Mouse (Mus musculus) lung, embryonic 14.5 days (tissue): ENCODE measurements at regions not wholly inside any gene's neighbourhood (a gene's known extent, or its start where the extent isn't known, plus 50 kb on each side); places are given as distances from the start of the nearest gene placed in this dataset.

Experiments used
- ATAC-seq: fragments of 200-750 bp; cut with Nextera tagmentation; 2 replicates; pipeline ENCODE4 v1.8.0; 2017; ENCODE audit warnings: mild to moderate bottlenecking, moderate TSS enrichment, moderate library complexity; ENCODE audit not compliant: insufficient read depth
- DNase-seq: peaks from one replicate; pipeline ENCODE4 v3.0.0-alpha.2; 2015
- H3K27ac ChIP-seq: fragments of 300-500 bp; sonication (generic); 2 replicates; pipeline ENCODE4 v1.5.1; 2014; ENCODE audit warnings: low read depth, mild to moderate bottlenecking, moderate library complexity
- H3K27me3 ChIP-seq: fragments of 300-500 bp; sonication (generic); 2 replicates; pipeline ENCODE4 v1.6.1; 2014; ENCODE audit warnings: low read length, control low read depth; ENCODE audit not compliant: insufficient read depth
- H3K36me3 ChIP-seq: fragments of 300-500 bp; sonication (generic); 2 replicates; pipeline ENCODE4 v1.6.1; 2014; ENCODE audit warnings: control low read depth; ENCODE audit not compliant: insufficient read depth
- H3K4me1 ChIP-seq: fragments of 300-500 bp; sonication (generic); 2 replicates; pipeline ENCODE4 v1.6.1; 2014; ENCODE audit warnings: antibody characterized with exemption, control low read depth; ENCODE audit not compliant: insufficient read depth
- H3K4me2 ChIP-seq: fragments of 300-500 bp; sonication (generic); 2 replicates; pipeline ENCODE4 v1.6.1; 2014; ENCODE audit warnings: mild to moderate bottlenecking
- H3K4me3 ChIP-seq: fragments of 300-500 bp; sonication (generic); 2 replicates; pipeline ENCODE4 v1.5.1; 2014; ENCODE audit warnings: low read depth, low read length
- H3K9ac ChIP-seq: fragments of 300-500 bp; sonication (generic); 2 replicates; pipeline ENCODE4 v1.6.1; 2014
- H3K9me3 ChIP-seq: fragments of 300-500 bp; sonication (generic); 2 replicates; pipeline ENCODE4 v1.6.1; 2016; ENCODE audit warnings: low read depth, low read length, control low read depth
- CTCF ChIP-seq: IDR thresholded peaks from 2 replicates; pipeline ENCODE4 v1.5.1; 2016; ENCODE audit warnings: antibody characterized with exemption, low read depth
- WGBS: fragments of 180-500 bp; shearing (Covaris S2); extraction: QIAGEN DNeasy Blood & Tissue Kit; methylation state at CpG from one replicate; pipeline ENCODE4 v1.1.7; 2014; 5-methylcytosine and 5-hydroxymethylcytosine counted together

DNA sequence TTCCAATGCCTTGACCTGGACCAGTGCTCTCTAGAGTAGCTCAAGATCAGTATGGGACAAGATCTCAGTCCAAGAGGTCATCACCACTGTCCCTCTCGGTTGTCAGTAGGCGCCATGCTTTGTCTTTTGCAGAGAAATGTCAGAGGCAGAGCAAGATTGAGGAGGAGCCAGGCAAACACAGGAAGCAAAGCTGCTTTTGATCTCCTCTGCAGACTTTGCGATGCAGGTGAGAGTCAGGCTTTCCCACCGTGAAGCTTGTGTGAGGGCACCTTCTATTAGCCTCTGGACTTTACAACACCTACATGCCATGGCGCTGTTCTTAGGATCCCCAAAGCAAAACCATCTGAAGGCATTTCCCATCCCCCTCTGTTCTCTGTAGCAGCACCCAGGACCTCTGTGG, 68.0 kb upstream of the Ppm1b start:
- ATAC-seq (no peak), DNase-seq (no peak)
- Histone ChIP-seq H3K36me3 (no peaks in the 10 kb centered on the region), H3K9me3 (no peaks in the 10 kb centered on the region), H3K27ac (no peak overlapping the region), H3K9ac (no peak overlapping the region), H3K4me3 (no peak overlapping the region), H3K4me2 (no peak overlapping the region), H3K4me1 (no peaks in the 10 kb centered on the region), H3K27me3 (no peaks in the 10 kb centered on the region)
- WGBS = 63% methylated on average over 5 of the region's 5 CpGs
- TF ChIP-seq CTCF = no peak

DNA sequence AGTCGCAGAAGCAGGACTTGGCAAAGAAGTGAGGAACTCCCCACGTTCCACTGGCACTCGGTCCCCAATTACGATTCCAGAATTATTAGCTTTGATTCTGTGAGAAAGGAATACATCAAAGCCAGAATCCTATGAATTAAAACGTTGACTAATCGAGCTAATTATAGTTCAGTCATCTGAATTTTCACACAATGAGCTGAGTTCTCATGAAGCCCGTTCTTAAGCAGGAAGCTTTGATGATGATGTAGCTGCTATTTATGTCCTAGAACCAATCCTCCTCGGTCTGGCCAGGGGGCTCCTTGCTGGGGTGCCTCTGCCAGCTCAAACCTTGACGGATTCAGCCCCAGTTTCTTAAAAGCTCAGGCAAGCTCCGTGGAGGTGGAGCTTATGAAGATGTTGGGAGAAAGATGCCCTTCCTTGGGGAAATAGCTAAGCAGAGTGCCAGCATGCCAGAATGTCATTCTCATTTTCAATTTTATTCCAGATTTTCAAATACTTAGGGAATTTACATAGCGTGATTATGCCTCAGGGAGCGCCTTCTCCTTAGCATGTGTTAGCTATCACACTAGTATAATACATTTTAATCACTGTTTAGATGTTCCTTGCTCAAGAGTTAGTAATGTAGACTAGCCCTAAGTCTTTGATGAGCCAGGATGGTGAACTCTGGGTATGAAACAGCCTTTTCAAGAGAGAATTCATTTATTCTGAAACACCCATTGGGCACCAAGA, 65.5 kb upstream of the Ppm1b start:
- Histone ChIP-seq H3K27me3 (no peaks in the 10 kb centered on the region), H3K4me1 (no peaks in the 10 kb centered on the region), H3K27ac (no peak overlapping the region), H3K9ac (no peak overlapping the region), H3K4me3 (no peak overlapping the region), H3K4me2 (no peak overlapping the region), H3K36me3 (no peaks in the 10 kb centered on the region), H3K9me3 (no peaks in the 10 kb centered on the region)
- no peak for TF ChIP-seq CTCF
- ATAC-seq = no peak
- DNase-seq = no peak
- 69% methylated on average over 12 of the region's 12 CpGs for WGBS

DNA sequence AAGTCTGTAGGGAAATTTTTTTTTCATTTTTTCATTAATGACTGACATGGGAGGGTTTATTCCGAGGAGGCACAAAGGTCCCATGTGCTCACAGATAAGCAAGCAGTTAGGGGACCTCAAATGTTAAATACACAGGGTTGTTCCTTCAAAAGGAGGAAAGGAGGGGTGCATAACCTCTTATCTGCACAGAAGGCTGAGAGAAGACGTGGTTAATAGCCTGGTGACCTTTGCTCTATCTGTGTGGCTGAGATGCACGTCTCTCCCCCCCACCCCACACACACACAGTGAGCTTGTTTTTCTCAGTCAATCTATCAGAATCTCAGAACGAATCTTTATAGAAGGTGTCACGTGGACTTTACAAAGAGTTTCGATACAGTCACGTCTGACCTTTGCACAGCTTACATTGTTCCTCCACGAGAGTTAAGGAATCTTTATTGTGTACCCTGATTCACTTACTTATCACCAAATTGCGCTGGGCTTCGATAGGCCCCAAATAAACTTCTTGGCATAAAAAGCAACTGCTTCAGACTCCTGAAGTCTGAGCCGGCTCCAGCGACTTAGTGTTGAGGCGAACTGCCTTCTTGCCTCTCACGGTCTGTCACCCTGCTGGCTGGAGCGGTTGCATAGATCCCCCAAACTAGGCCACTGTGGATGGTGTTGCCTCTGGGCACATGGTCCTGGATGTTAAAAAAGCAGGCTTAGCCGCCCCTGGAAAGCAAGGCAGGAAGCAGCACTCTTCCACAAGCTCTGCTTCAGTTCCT, 63.1 kb upstream of the Ppm1b start:
- H3K9me3 ChIP-seq = no peaks in the 10 kb centered on the region
- WGBS = 63% methylated on average over 16 of the region's 16 CpGs
- no peak overlapping the region for H3K4me3 ChIP-seq
- DNase-seq (no peak), ATAC-seq (no peak)
- no peaks in the 10 kb centered on the region for H3K27me3 ChIP-seq
- no peaks in the 10 kb centered on the region for H3K36me3 ChIP-seq
- H3K4me1 ChIP-seq = no peaks in the 10 kb centered on the region
- no peak for TF ChIP-seq CTCF
- no peak overlapping the region for H3K27ac ChIP-seq
- no peak overlapping the region for H3K4me2 ChIP-seq
- H3K9ac ChIP-seq = no peak overlapping the region

DNA sequence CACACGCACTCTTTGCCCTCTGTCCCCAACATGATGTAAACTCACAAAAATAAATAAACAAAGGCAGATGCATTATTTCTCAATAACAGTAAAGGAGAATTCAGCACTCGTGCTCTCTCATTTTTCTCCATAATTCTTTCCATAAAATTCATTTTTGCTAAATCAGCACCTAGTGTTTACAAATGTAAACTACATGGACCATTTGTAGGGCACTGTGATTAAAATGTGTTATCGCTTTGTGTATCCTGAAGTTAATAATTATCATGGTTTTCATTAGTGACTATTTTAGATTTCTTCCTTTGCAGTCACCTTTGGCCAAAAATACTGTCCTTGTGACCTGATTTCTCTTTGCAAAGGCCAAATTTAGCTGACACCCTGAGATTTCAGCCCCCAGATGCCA, 61.0 kb upstream of the Ppm1b start:
- H3K4me2 ChIP-seq = no peak overlapping the region
- H3K4me3 ChIP-seq = no peak overlapping the region
- WGBS = 58% methylated on average over 3 of the region's 3 CpGs
- no peak overlapping the region for H3K9ac ChIP-seq
- TF ChIP-seq CTCF = no peak
- no peaks in the 10 kb centered on the region for H3K27me3 ChIP-seq
- H3K4me1 ChIP-seq = no peaks in the 10 kb centered on the region
- DNase-seq = no peak
- ATAC-seq = no peak
- no peak overlapping the region for H3K27ac ChIP-seq
- no peaks in the 10 kb centered on the region for H3K36me3 ChIP-seq
- no peaks in the 10 kb centered on the region for H3K9me3 ChIP-seq

GRCm38 (mm10) chr17:84896572-84896971, 60.0 kb upstream of the Ppm1b start:
- Histone ChIP-seq H3K4me2 (no peak overlapping the region), H3K27ac (no peak overlapping the region), H3K36me3 (no peaks in the 10 kb centered on the region), H3K9ac (no peak overlapping the region), H3K9me3 (no peaks in the 10 kb centered on the region), H3K27me3 (no peaks in the 10 kb centered on the region), H3K4me1 (no peaks in the 10 kb centered on the region), H3K4me3 (no peak overlapping the region)
- TF ChIP-seq CTCF = no peak
- ATAC-seq (no peak), DNase-seq (no peak)
- WGBS = 86% methylated on average over 5 of the region's 5 CpGs

- no peak overlapping the region for H3K27ac ChIP-seq
- no peaks in the 10 kb centered on the region for H3K27me3 ChIP-seq
- no peaks in the 10 kb centered on the region for H3K9me3 ChIP-seq
- H3K4me3 ChIP-seq = no peak overlapping the region
- H3K4me1 ChIP-seq = no peaks in the 10 kb centered on the region
- WGBS = 81% methylated on average over 4 of the region's 4 CpGs
- no peak overlapping the region for H3K4me2 ChIP-seq
- DNase-seq (no peak), ATAC-seq (no peak)
- TF ChIP-seq CTCF = no peak
- no peaks in the 10 kb centered on the region for H3K36me3 ChIP-seq
- no peak overlapping the region for H3K9ac ChIP-seq
These were observed 58.1 kb upstream of the Ppm1b start for GRCm38 (mm10) chr17:84898407-84898806.

DNA sequence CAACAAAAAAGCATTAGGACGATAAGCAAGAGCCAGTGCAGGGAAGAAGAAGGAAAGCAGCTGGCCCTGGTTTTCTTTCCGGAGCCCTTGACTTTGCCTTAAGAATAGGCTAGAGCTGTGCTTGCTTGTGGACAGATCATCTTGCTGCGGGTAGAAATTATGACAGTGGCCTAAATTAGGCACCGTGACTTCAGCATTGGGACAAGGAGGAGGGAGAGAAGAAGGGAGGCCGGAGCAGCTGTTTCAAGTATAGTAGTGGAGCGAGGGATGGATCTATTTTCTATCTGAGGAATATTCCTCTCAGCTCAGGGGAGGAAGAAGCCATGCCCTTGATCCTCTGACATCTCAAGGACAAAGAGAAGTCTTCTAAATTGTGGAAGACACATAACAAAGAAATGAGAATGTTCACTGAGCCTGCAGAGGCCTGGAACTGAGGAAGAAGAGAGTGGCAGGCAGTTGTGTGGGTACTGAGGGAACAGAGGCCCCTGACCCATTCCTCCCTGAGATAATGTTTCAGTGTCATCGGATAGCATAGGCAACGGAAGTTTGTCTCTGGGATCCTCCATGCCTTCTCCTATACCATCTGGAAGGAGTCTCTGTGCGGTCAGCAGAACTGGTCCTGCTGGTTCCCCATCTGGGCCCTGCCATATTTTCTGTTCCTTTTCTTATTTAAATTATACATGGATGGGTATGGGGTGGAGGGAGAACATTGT, 52.8 kb upstream of the Ppm1b start:
- Histone ChIP-seq H3K36me3 (no peaks in the 10 kb centered on the region), H3K4me3 (no peak overlapping the region), H3K27me3 (no peaks in the 10 kb centered on the region), H3K27ac (no peak overlapping the region), H3K9me3 (no peaks in the 10 kb centered on the region), H3K4me2 (no peak overlapping the region), H3K4me1 (no peaks in the 10 kb centered on the region), H3K9ac (no peak overlapping the region)
- ATAC-seq (no peak), DNase-seq (no peak)
- 79% methylated on average over 9 of the region's 9 CpGs for WGBS
- TF ChIP-seq CTCF = no peak
